Mouse (Mus musculus): ENCODE results near the gene Zfhx3.
A peak's percentile ranks its signal among the peaks of the same experiment; 100 is the strongest.

Zfhx3 gene

DNA sequence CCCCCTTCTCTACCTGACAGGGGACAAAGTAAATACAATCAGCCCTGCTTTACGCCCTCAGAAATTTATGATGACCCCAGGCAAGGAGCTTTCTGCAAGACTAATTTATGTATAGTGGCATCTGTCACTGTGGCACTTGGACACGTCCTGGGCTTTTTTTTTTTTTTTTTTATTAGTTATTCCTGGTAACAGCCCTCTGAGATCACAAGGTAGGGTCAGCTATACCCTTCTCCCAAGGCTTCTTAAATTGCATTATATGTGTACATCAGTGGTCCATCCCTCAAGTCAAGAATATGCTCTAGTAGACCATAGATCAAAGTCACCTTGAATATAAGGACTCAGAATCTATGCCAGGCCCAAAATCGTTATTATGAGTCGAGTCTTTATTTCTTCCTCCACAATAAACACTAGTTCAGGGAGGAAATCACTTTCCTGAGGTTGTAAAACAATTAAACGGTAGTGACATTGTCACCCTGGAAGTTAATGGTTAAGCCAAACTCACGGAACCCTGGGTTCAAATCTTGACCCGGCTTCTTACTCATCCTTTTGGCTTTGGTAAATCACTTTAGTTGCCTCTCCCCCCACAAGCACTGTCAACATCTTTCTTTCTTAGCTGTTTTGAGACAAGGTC, 621.6 kb downstream of the Zfhx3 start:
- DNase-seq = no peak

DNA sequence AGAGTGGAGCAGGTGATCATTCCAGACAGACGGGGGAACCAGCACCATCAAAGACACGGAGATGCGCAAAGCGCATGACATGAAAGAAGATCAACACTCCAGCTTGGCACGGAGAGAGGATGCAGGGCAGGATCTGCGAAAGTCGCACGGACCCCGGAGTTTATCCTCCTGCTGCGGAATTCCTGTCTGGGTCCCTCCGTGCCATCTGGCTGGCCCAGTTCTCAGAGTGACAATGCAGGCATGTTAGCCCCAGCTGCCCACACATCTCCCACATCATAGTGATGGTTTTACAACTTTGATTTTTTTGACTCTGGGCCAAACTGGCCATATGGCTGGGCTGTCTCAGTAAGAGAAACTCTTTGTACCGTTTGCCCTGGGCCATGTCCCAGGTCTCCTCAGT, 623.6 kb downstream of the Zfhx3 start:
- no peak for DNase-seq

DNA sequence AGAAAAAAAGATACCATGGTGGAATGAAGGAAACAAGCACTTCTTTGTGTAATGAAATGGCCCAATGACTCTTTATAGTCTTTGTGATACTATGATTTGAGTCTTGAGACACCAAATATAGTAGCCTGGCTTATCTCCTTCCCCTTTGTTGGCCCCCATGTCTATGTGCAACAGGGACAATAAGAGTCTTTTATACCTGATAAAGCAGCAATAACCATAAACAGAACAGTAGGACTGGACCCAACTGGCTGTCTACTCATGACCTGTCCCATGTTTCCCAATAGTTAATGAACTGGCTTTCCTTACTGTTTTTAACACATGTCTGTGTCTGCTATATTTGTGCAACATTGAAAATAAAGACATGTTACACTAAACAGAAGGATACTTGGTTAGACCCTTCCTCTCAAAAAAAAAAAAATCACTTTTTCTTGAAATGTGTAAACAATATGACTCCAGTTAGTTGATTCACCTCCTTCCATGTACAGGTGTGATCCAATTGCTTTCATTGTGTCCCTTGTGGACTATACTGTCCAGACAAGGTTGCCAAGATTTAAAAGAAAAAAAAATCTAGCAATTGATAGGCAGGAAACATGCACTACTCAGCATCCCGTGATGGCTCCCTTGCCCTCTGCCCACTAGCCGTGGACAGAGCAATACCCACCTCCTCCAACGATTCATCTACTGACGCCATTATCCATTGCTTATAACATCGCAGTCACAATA, 631.0 kb downstream of the Zfhx3 start:
- DNase-seq = no peak

DNA sequence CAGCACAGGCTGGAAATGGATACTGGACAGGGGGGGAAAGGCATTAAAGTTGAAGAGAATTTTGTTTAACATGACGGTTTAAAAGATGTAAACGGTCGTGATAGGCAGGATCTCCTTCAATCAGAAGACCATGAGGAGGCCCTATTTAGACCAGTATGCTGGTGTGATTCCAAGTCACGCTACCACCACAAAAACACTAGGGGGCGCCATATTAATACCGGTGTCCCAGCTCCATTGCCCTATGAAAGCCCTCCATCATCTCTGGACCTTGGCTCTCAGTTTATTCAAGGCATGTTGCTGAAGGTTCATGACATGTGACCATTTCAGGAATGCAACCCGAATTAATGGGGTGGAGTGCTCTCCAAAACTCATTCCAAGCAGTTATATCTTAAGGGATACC, 631.7 kb downstream of the Zfhx3 start:
- peak; percentile 23 to 28 for DNase-seq

DNA sequence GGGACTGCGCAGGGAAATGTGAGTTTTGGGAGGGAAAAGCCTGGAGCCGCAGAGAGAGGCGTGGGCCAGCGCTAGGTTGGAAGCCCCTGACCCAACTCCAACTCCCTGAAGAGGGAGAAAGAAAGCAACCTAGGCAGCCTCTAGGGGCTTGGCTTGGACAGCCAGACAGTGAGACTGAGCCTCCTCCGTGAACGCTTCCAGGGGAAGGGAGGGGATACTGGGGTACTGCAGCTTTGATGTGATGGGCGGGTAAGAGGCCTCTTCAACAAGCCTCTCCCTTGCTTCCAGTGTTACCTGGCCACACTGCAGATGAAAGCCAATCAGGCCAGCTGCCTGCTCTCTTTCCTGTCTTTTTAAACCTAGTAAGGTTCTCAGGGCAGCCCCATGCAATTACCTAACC, 635.1 kb downstream of the Zfhx3 start:
- no peak for DNase-seq

DNA sequence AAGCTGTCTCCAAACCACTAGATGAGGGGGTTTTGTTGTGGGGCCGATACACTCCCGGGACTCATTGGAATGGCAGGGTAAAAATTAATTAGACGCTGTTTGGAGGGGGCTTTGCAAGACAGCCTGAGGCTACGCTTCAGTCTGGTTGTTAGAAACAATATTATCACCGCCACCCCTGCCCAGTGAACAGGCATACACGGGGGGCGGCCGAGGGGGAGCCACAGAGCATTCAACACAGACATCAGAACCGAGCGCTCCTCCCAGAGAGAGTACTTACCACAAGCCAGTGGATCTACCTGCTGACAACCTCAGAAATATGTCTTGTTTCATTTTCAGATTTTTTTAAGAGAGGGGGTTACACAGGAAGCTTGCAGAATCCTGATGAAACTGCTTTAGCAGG, 635.9 kb downstream of the Zfhx3 start:
- DNase-seq = no peak

DNA sequence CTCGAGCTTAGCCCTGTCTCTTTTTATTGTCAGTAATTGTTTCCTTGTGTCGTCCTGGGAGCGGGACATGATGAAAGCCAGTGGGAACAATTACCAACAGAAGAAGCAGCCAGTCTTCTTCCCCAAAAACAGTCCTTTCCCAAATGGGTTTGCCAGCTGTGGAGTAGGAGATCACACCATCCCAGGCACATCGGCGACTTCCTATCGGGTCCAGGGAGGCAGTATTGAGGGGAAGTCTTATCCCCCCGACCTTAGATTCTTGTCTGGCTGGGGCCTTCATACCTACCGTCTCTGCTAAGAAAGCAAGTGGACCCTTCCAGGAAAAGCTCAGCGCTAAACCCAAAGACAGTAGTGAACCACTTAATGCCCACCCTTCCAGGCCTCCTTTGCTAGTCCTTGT, 637.4 kb downstream of the Zfhx3 start:
- no peak for DNase-seq

DNA sequence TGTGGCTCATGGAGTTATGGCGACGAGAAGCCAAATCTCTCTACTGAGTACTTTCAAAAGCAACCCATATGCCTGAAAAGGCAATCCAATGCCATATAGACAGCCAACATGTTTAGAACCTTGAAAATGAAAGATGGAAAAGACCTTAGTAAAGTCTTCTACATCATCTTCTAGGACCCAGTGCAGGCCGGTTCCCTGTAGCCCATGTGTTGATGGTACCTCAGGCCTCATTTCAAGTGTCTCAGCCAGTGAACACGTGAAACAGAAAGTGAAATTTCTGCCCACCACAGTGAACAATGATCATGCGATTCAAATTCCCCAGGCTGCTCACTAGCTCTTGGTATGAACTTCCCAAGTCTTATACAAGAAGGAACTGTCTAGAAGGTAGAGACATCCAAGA, 637.9 kb downstream of the Zfhx3 start:
- no peak for DNase-seq

DNA sequence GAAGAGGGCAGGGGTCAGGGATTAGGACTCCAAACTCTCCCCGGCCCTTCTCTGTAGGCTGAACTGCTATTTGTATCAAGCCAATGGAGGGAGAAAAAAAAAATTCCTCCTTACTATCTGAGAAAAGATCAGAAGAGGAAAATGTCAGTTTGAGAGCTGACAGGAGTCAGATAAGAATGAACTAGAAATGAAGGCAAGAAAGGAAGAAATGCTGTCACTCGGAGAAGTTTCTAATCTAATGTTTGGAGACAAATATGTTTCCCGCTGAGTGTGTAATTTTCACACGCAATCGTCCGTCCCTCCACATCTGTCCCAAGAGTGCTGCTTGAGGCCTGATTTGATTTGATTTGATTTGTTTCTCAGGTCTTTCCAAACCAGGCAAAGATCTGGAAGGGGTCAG, 639.1 kb downstream of the Zfhx3 start:
- DNase-seq = no peak

DNA sequence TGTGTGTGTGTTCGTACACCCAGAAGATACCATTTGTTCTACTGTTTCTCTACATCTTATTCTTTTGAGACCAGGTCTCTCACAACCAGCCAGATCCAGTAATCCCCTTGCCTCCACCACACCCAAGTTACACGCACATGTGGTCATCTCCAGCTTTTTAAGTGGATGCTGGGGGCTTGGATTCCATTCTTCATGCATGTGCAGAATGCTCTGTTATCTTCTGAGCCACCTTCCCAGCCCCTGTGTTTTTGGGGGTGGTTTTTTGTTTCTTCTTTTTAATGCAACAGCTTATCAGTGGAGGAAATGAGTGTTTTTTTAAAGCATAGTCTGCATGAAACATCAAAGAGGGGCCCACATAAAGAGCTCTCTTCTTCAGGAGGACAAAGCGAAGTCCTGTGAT, 639.8 kb downstream of the Zfhx3 start:
- no peak for DNase-seq

DNA sequence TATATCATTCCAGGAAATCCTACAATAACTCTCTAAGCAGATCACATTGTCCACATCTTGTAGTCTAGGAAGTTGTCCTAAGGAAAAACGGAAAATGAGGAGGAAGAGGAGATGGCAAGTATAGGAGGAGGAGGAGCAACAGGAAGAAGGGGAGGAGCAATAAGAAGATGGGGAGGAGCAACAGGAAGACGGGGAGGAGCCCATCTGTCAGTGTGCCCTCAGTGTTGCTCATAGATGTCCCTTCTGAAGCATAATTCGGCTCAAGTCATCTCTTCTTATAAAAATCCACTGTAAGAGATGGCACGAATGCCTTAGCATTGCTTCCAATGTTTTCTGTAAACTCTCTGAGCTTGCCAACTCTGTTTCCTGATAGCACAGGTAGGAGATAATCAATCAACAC, 640.8 kb downstream of the Zfhx3 start:
- DNase-seq = no peak

DNA sequence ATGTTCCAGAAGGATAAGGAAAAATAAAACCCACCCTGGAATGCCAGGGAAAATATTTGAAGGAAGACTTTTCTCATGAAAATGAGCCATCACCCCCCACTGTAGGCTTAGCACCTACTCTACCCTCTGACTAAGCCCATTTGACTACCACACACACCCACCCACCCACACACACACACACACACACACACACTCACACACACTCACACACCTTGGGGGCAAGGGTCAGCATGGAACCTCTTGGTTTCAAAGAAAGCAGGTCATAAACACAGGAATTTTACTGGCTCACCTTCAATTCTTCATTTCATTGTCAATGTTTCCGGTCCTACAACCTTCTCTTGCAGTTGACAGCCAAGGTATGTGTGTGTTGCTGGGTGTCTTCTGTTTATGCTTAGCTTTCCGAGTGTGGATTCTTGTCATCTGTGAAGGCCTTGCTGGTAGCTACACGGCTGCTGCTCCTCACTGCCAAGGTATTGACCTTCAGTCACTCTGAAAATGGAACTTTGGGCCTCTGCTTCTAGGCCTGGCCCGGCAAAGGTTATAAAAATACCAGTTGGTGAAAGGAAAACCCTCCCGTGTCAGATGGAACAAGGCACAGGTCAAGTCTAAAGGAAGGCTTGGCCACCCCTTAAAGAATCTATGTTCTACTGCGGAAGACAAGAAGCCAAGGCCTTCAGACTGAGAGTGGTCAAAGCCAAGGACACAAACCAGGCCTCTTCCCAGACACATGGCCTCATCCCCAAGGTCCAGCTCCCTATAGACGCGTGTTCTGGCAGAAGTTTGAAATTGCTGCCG, 641.6 kb downstream of the Zfhx3 start:
- no peak for DNase-seq

DNA sequence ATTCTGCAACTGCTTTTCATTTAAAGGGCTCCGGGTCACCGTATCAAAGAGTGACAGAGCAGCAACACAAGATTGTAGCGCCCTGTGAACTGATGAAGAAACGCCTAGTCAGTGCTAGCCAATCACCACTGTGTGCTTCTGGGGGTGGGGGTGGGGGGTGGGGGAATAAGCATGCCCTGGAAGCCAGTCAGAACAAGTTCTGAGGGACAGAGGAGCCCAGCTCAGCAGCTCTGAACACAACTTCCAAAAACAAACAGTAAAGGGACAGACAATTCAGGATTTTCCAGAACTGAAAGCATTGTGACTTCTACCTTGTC, 642.2 kb downstream of the Zfhx3 start:
- DNase-seq = no peak

DNA sequence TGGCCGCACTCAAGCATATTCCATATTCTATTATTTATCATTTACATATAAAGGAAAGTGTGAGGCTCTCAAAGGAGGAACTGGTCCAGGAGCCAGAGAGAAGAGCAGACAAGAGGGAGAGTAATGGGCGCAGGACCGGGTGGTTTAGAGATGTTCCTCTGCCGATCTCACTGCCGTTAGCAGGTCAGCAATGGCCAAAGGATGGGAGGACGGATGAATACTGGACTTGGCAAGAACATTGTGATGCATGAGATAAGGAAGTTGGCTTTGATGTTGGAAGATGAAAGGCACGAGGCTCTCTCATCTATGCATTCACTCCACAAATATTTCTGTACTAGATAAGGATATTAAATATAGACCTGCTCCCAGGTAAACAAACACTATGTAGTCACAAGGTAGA, 648.6 kb downstream of the Zfhx3 start:
- no peak for DNase-seq

DNA sequence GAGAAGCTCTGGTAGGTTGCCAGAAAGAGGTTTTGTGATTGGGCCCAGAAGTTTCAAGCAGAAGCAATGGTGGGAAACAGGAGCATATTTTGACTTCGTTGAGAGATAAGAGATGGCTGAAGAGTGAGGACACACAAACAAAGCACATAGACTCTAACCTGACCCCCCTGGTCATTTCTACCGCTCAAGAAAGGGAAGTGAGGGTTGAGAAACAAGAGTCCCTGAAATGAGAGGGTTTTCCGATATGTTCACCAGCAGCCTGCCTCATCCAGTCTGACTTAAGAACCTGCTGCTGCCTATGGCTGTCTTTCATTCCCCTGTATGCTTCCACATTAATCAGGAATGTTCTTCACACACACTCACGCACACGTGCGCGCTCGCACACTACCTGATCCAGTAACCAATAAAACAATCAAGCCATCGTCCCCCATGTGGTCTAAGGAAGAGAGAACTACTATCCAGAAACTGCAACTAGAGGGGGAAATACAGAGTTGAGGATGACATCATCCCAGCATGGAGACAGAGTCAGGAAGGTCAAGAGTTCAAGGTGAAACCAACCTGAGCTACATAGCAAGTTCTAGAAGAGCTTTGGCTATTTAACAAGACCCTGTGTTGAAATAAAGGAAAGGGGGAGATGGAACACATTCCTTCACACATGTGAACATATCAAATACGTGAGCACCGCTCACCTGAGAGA, 649.7 kb downstream of the Zfhx3 start:
- DNase-seq = no peak

DNA sequence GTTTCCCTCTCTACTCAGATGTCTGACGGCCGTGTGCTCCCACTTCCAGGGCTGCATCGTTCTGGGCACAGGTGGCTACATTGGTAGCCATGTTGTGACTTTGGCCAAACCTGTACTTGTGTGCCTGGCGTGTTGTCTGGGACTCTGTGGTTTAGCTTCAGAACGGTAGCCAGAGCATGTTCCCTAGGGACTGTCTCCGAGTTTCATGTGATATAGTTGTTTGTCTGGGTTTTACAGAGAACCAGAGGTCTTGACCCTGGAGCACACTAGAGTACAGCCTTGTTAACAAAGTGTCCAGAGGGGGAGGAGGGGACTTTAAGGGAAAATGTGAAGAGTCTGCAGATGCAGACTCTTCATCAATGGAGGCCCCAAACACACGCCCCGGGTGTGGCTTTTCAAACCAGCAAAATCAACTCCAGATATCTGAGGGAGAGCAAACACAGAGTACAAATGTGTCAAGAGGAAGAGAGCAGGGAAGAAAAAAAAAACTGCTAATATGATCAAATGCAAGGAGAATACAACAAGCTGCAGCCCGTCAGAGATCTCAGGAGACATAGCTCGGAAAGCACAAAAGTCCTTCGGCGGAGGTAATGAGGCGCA, 650.6 kb downstream of the Zfhx3 start:
- DNase-seq = no peak

DNA sequence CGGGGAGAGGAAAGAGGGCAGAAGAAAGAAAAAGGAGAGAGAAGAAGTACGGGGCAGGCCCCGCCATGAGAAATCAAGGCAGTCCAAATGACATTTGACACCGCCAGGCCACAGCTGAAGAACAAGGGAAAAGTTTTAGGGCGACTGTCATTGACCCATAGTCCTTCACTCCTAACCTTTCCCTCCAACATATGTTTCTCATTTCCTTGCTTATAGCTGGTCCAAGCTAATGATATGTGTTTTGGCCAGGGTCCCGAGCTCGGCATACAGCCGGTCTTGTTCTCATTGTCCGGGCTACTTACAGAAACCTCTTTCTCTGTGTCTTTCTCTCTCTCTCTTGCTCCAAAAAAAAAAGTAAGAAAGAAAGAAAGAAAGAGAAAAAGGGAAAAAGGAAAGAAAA, 651.4 kb downstream of the Zfhx3 start:
- no peak for DNase-seq

DNA sequence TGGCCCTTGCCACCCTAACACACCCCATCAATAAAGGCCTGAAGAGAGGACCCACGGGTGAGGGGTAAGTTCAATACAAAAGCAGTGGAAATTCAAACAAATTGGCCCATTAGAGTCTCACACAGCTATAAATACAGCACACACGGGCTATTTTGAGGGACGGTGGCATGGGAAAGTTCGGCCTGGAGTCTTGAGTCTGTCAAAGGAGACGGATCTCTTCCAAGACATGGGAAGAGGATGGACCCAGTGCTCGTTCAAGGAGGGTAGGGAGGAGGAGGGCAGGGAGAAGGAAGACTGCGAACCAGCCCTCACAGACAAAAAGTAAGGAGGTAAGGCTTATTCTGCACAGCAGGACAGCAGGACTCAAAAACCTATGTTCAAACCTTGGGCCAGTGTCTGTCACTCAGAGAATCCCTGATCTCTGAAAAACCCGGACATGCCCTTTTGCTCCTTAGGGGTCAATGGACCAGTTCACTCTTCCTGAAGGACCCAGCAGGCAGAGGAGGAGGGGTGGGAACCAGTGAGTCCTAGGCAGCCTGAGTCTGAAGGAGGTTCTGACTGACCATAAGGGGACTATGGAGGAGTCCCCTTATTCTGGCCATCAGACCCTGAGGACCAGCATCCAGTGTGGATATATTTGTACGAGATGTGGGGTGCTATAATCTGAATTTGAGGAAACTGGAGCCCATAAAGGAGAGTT, 652.1 kb downstream of the Zfhx3 start:
- no peak for DNase-seq

DNA sequence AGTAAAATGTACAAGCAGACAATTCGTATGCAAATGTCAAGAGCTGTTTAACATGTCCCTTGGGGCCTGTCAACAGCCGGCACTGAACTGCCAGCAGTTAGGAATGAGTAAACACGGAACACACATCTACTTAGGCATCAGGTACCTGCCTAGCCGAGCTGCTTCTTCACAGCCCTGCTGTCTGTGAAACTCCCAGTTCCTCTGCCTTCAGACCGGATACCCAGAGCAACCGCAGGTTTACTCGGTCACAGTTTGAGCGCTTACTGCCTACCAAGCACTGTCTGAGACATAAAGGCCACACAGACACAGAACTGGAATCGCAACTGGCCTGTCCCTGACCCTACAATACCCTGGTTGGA, 652.6 kb downstream of the Zfhx3 start:
- DNase-seq = no peak

DNA sequence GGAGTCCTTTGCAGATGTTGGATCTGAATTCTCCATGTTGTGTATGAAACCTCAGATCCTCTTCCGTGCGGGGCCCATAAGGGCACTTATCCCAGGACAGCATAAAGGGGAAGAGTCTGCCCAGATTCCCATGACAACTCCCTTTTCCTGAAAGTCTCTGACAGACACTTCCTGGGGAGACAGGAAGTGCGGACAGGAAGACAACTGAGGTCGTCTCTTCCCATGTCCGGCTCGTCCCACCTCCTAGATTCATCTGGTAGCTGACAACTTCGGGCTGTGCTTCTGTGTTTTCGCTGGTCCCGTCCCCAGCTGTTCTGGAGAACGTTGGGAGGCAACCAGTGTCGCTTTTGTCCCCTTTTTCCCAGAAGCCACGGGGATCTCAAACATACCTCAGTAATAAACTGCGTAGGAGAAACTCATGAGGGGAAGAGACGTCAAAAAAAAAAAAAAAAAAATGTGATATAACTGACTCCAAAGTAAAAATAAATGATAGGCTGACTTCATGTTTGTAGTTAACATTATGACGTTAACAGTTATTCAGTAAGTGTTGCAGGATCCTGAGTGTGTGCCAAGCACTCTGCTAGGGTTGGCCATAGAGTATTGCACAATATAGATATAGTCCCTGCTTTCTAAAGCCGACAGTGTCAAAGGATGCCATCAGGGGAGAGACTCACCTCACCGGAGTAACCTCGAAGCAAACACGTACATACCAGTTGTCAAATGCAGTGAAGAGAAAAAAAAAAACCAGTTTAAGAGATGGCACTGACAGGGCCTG, 653.5 kb downstream of the Zfhx3 start:
- DNase-seq = no peak

DNA sequence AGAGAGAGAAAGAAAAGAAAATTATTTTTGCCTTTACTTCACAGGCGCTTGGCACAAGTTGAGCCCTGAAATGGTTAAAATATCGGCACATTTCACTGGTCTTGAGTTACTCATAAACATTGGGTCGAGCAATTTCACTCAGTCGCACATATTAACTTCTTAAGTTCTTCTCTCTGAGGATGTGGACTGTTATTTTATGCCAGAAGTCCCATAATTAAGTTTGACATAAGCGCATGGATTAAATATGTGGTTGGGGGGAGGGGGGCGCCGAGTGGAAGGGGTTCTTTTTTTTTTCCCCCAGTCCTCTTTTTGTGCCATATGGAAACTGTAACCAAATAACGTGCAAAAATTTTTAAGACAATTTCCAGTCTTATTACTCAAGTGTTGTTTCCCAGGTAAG, 656.6 kb downstream of the Zfhx3 start:
- no peak for DNase-seq

DNA sequence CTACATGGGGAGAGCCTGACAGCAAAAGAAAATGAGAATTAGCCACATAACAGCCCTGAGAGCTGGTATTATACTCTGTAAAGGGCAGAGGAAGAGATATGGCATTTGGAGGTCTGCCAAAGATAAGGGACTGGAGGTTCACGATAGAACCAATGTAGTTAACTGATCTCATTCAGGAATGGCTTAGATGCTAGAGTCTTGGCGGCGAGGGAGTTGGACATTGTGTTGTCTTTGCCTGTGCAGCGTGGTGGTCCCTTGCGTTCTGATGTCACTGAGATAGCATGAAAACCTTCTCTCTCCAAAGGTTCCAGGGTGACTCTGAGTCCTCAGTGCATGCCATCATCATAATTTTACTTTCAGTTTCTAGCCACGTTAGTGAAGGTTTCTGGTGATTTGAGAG, 657.1 kb downstream of the Zfhx3 start:
- DNase-seq = no peak

Measured in thymus, postnatal 36 days (tissue).